ENCODE assay signal across 8 mouse cellular contexts in genomic region chr4:43560976-43561375, GRCm38 (mm10). TPM values are rescaled to one million over a fixed set of nuclear protein-coding genes. Genes with fewer than 3 reads are reported as not detected.
A peak's percentile ranks its signal among the peaks of the same experiment; 100 is the strongest.
DNase-seq lines count a peak whose midpoint lies in the region; ATAC-seq and TF ChIP-seq lines count a peak whose summit lies in the region.

No protein-coding gene starts in this region.

- H3K9me3 ChIP-seq in embryonic facial prominence, embryonic 10.5 days = no peaks in the 10 kb centered on the region
- H3K9me3 ChIP-seq in intestine, embryonic 15.5 days = no peaks in the 10 kb centered on the region
- no peaks in the 10 kb centered on the region for H3K9me3 ChIP-seq in neural tube, embryonic 14.5 days (ENCODE audit: control insufficient read depth, low read length)

- no peak for TF ChIP-seq CTCF in left cerebral cortex, adult 2 months (IDR thresholded peaks at IDR 0.05)

- peak overlapping the region; percentile 88 for H3K9ac ChIP-seq in intestine, embryonic 15.5 days
- H3K9ac ChIP-seq in neural tube, embryonic 14.5 days (replicated peaks; ENCODE audit: low read depth, low read length) = peak overlapping the region; percentile 71; the same call in 1 of the 2 replicates

- H3K4me2 ChIP-seq in intestine, embryonic 15.5 days (replicated peaks) = peak overlapping the region; percentile 76
- peak overlapping the region; percentile 80 for H3K4me2 ChIP-seq in neural tube, embryonic 14.5 days (ENCODE audit: low read depth, low read length)

- DNase-seq in left cerebral cortex, adult 2 months (ENCODE audit: extremely low spot score in 1 of 2, low spot score in 2 of 2) = no peak
- no peak for DNase-seq in left cerebral cortex, postnatal 4 days
- DNase-seq in embryonic facial prominence, embryonic 10.5 days (ENCODE audit: low spot score) = no peak
- no peak for DNase-seq in cerebellum, postnatal 14 days
- DNase-seq in right cerebral cortex, adult 18-20 months = no peak
- DNase-seq in cerebellum, adult 11 months = no peak

- WGBS in embryonic facial prominence, embryonic 10.5 days = 33% methylated on average over 2 of the region's 2 CpGs
- 19% methylated on average over 2 of the region's 2 CpGs for WGBS in intestine, embryonic 15.5 days
- 47% methylated on average over 2 of the region's 2 CpGs for WGBS in neural tube, embryonic 14.5 days

- intact Hi-C loops in left cerebral cortex, adult 2 months (cut with DNase I) = loop anchor here (10.0 kb wide), 1 partner anchor 516 kb away; the partner anchor contains the start of gene Fam214b
- intact Hi-C loops in left cerebral cortex, postnatal 4 days (cut with DNase I) = no loop called here

- H3K4me1 ChIP-seq in embryonic facial prominence, embryonic 10.5 days = peaks cover 65% of the 10 kb centered on the region
- peaks cover 52% of the 10 kb centered on the region for H3K4me1 ChIP-seq in intestine, embryonic 15.5 days (replicated peaks)
- H3K4me1 ChIP-seq in neural tube, embryonic 14.5 days (ENCODE audit: control insufficient read depth, insufficient read depth, low read length) = peaks cover 32% of the 10 kb centered on the region

- no peak for ATAC-seq in intestine, embryonic 15.5 days
- ATAC-seq in neural tube, embryonic 14.5 days (ENCODE audit: low read depth) = no peak

- peak overlapping the region; percentile 99 for H3K27ac ChIP-seq in left cerebral cortex, adult 2 months
- peak overlapping the region; percentile 36; the same call in 1 of the 2 replicates for H3K27ac ChIP-seq in embryonic facial prominence, embryonic 10.5 days (replicated peaks)
- peak overlapping the region; percentile 100 for H3K27ac ChIP-seq in intestine, embryonic 15.5 days
- no peak overlapping the region for H3K27ac ChIP-seq in neural tube, embryonic 14.5 days (ENCODE audit: low read depth, low read length)

- H3K27me3 ChIP-seq in embryonic facial prominence, embryonic 10.5 days (replicated peaks; ENCODE audit: low read depth, poor library complexity, severe bottlenecking) = no peaks in the 10 kb centered on the region
- H3K27me3 ChIP-seq in intestine, embryonic 15.5 days (replicated peaks) = no peaks in the 10 kb centered on the region
- no peaks in the 10 kb centered on the region for H3K27me3 ChIP-seq in neural tube, embryonic 14.5 days (ENCODE audit: control insufficient read depth, insufficient read depth, low read length)

- H3K4me3 ChIP-seq in left cerebral cortex, adult 2 months = peak overlapping the region; percentile 97
- H3K4me3 ChIP-seq in embryonic facial prominence, embryonic 10.5 days = peak overlapping the region; percentile 94
- peak overlapping the region; percentile 65 for H3K4me3 ChIP-seq in intestine, embryonic 15.5 days (replicated peaks)
- H3K4me3 ChIP-seq in neural tube, embryonic 14.5 days (ENCODE audit: low read depth, low read length) = peak overlapping the region; percentile 63

- H3K36me3 ChIP-seq in embryonic facial prominence, embryonic 10.5 days (replicated peaks) = peaks cover 35% of the 10 kb centered on the region
- peaks cover 21% of the 10 kb centered on the region for H3K36me3 ChIP-seq in intestine, embryonic 15.5 days
- H3K36me3 ChIP-seq in neural tube, embryonic 14.5 days (ENCODE audit: control insufficient read depth, insufficient read depth, low read length) = peaks cover 10% of the 10 kb centered on the region

RNA-seq across cellular contexts. Expression of gene Creb3, which starts 1.2 kb away (rescaled TPM):
- total RNA-seq in left cerebral cortex, adult 2 months (2021) = 10 to 100 TPM; 74.6 to 77.9 TPM
- total RNA-seq in left cerebral cortex, postnatal 4 days (2021) = 10 to 100 TPM; 63.2 to 67.5 TPM
- polyA plus RNA-seq in embryonic facial prominence, embryonic 10.5 days (2016; fragmentation: Nextera tagmentation; extraction: Ambion mirVana) = 35.7 and 36.0 TPM in 2 replicates
- 62.7 and 69.5 TPM in 2 replicates for polyA plus RNA-seq in intestine, embryonic 15.5 days (2015; fragmentation: Nextera tagmentation; extraction: Ambion mirVana)
- polyA plus RNA-seq in neural tube, embryonic 14.5 days (2014; fragmentation: Nextera tagmentation; extraction: Ambion mirVana) = 86.2 and 92.8 TPM in 2 replicates

RNA-seq across cellular contexts. Expression of gene Tln1, which starts 1.5 kb away (rescaled TPM):
- total RNA-seq in left cerebral cortex, adult 2 months (2021) = 10 to 100 TPM; 50.7 to 52.2 TPM
- 10 to 100 TPM; 49.1 to 59.1 TPM for total RNA-seq in left cerebral cortex, postnatal 4 days (2021)
- 53.1 and 53.5 TPM in 2 replicates for polyA plus RNA-seq in embryonic facial prominence, embryonic 10.5 days (2016; fragmentation: Nextera tagmentation; extraction: Ambion mirVana)
- polyA plus RNA-seq in intestine, embryonic 15.5 days (2015; fragmentation: Nextera tagmentation; extraction: Ambion mirVana) = 61.4 and 61.9 TPM in 2 replicates
- polyA plus RNA-seq in neural tube, embryonic 14.5 days (2014; fragmentation: Nextera tagmentation; extraction: Ambion mirVana) = 48.8 and 57.8 TPM in 2 replicates

RNA-seq across cellular contexts. Expression of gene Rgp1, which starts 17.5 kb away (rescaled TPM):
- 10 to 100 TPM; 49.6 to 55.4 TPM for total RNA-seq in left cerebral cortex, adult 2 months (2021)
- total RNA-seq in left cerebral cortex, postnatal 4 days (2021) = 10 to 100 TPM; 47.1 to 54.1 TPM
- 17.5 and 18.8 TPM in 2 replicates for polyA plus RNA-seq in embryonic facial prominence, embryonic 10.5 days (2016; fragmentation: Nextera tagmentation; extraction: Ambion mirVana)
- polyA plus RNA-seq in intestine, embryonic 15.5 days (2015; fragmentation: Nextera tagmentation; extraction: Ambion mirVana) = 20.9 and 23.3 TPM in 2 replicates
- polyA plus RNA-seq in neural tube, embryonic 14.5 days (2014; fragmentation: Nextera tagmentation; extraction: Ambion mirVana) = 24.1 and 28.2 TPM in 2 replicates

RNA-seq across cellular contexts. Expression of gene Gba2, which starts 17.7 kb away (rescaled TPM):
- 10 to 100 TPM; 69.2 to 70.6 TPM for total RNA-seq in left cerebral cortex, adult 2 months (2021)
- total RNA-seq in left cerebral cortex, postnatal 4 days (2021) = 10 to 100 TPM; 63.9 to 71.7 TPM
- polyA plus RNA-seq in embryonic facial prominence, embryonic 10.5 days (2016; fragmentation: Nextera tagmentation; extraction: Ambion mirVana) = 26.6 and 28.0 TPM in 2 replicates
- 13.7 and 15.4 TPM in 2 replicates for polyA plus RNA-seq in intestine, embryonic 15.5 days (2015; fragmentation: Nextera tagmentation; extraction: Ambion mirVana)
- 44.4 and 48.5 TPM in 2 replicates for polyA plus RNA-seq in neural tube, embryonic 14.5 days (2014; fragmentation: Nextera tagmentation; extraction: Ambion mirVana)

RNA-seq across cellular contexts. Expression of gene Msmp, which starts 23.3 kb away (rescaled TPM):
- total RNA-seq in left cerebral cortex, adult 2 months (2021) = not detected
- total RNA-seq in left cerebral cortex, postnatal 4 days (2021) = not detected
- 0.34 and 0.99 TPM in 2 replicates for polyA plus RNA-seq in embryonic facial prominence, embryonic 10.5 days (2016; fragmentation: Nextera tagmentation; extraction: Ambion mirVana)
- polyA plus RNA-seq in intestine, embryonic 15.5 days (2015; fragmentation: Nextera tagmentation; extraction: Ambion mirVana) = 0.75 TPM in 1 of 2 replicates, not detected in the other
- polyA plus RNA-seq in neural tube, embryonic 14.5 days (2014; fragmentation: Nextera tagmentation; extraction: Ambion mirVana) = 1.9 TPM in 1 of 2 replicates, not detected in the other
